Mouse (Mus musculus): Measurements from ENCODE around the gene Tax1bp1.

- TF ChIP-seq CTCF (IDR thresholded peaks at IDR 0.05; ENCODE audit: control insufficient read depth, insufficient read depth, insufficient replicate concordance, low read depth, low read length), result no peak
- no peak for TF ChIP-seq POLR2A (IDR thresholded peaks at IDR 0.05; ENCODE audit: control insufficient read depth, low read depth, low read length)
Measured at GRCm38 (mm10) chr6:52674541-52674940, 39.0 kb upstream of the Tax1bp1 start.
